Mouse (Mus musculus): ENCODE results near the gene Mpeg1. TPM values are rescaled to one million over a fixed set of nuclear protein-coding genes. Genes with fewer than 3 reads are reported as not detected.
A peak's percentile ranks its signal among the peaks of the same experiment; 100 is the strongest.

Mpeg1 gene
- polyA plus RNA-seq, 1 experiment: 0.06 TPM

- peaks cover 47% of the 10 kb centered on the region for H3K79me2 ChIP-seq (ENCODE audit: control insufficient read depth, insufficient read depth)
- TF ChIP-seq MYOG (IDR thresholded peaks at IDR 0.05; ENCODE audit: control insufficient read depth in 1 of 3, insufficient read depth in 1 of 3, insufficient read length in 2 of 3, low read depth in 2 of 3) (no peak), USF1 (IDR thresholded peaks at IDR 0.05; ENCODE audit: low read depth) (no peak), MYOD1 (IDR thresholded peaks at IDR 0.05; ENCODE audit: control insufficient read depth in 1 of 3, insufficient read length in 2 of 3, low read depth in 2 of 3) (no peak), MAX (IDR thresholded peaks at IDR 0.05; ENCODE audit: low read depth) (no peak), POLR2AphosphoS2 (IDR thresholded peaks at IDR 0.05; ENCODE audit: insufficient read length, low read depth) (no peak)
- no peaks in the 10 kb centered on the region for H3K27me3 ChIP-seq (ENCODE audit: control insufficient read depth, insufficient read depth, insufficient read length)
- peak overlapping the region; percentile 51 for H3K4me2 ChIP-seq (ENCODE audit: low read depth)
- no peak overlapping the region for H3ac ChIP-seq (ENCODE audit: control insufficient read depth, insufficient read length)
- peaks cover 22% of the 10 kb centered on the region for H3K36me3 ChIP-seq (ENCODE audit: control insufficient read depth, insufficient read depth)
- H3K4me3 ChIP-seq: no peak overlapping the region
These were observed 33.5 kb downstream of the Mpeg1 start for GRCm38 (mm10) chr19:12494187-12494458.

GRCm38 (mm10) chr19:12494972-12495535 lies 34.5 kb downstream of the Mpeg1 start:
- H3K36me3 ChIP-seq (ENCODE audit: control insufficient read depth, insufficient read depth): peaks cover 16% of the 10 kb centered on the region
- TF ChIP-seq USF1 (IDR thresholded peaks at IDR 0.05; ENCODE audit: low read depth) (no peak), CEBPB (IDR thresholded peaks at IDR 0.05; ENCODE audit: insufficient read depth, poor library complexity, severe bottlenecking) (no peak), E2F4 (IDR thresholded peaks at IDR 0.05; ENCODE audit: insufficient read depth) (no peak), SRF (IDR thresholded peaks at IDR 0.05; ENCODE audit: control insufficient read depth, insufficient read length, low read depth) (no peak), MAX (IDR thresholded peaks at IDR 0.05; ENCODE audit: low read depth) (no peak), REST (IDR thresholded peaks at IDR 0.05; ENCODE audit: insufficient read depth, insufficient read length) (no peak), TCF3 (IDR thresholded peaks at IDR 0.05; ENCODE audit: insufficient read length, low read depth) (no peak), POLR2A (IDR thresholded peaks at IDR 0.05; ENCODE audit: insufficient read length, low read depth) (no peak), MYOD1 (IDR thresholded peaks at IDR 0.05; ENCODE audit: control insufficient read depth in 1 of 3, insufficient read length in 2 of 3, low read depth in 2 of 3) (no peak), TCF12 (IDR thresholded peaks at IDR 0.05; ENCODE audit: insufficient read depth, poor library complexity, severe bottlenecking) (no peak), POLR2AphosphoS2 (IDR thresholded peaks at IDR 0.05; ENCODE audit: insufficient read length, low read depth) (no peak), MYOG (IDR thresholded peaks at IDR 0.05; ENCODE audit: control insufficient read depth in 1 of 3, insufficient read depth in 1 of 3, insufficient read length in 2 of 3, low read depth in 2 of 3) (no peak)

GRCm38 (mm10) chr19:12496241-12496640 lies 35.7 kb downstream of the Mpeg1 start:
- no peaks in the 10 kb centered on the region for H3K27me3 ChIP-seq (ENCODE audit: control insufficient read depth, insufficient read depth, insufficient read length)
- TF ChIP-seq POLR2A (IDR thresholded peaks at IDR 0.05; ENCODE audit: insufficient read length, low read depth): no peak
- TF ChIP-seq MYOD1 (IDR thresholded peaks at IDR 0.05; ENCODE audit: control insufficient read depth in 1 of 3, insufficient read length in 2 of 3, low read depth in 2 of 3): no peak
- no peak for TF ChIP-seq MAX (IDR thresholded peaks at IDR 0.05; ENCODE audit: low read depth)
- no peak overlapping the region for H3ac ChIP-seq (ENCODE audit: control insufficient read depth, insufficient read length)
- no peak overlapping the region for H3K4me3 ChIP-seq
- no peak overlapping the region for H3K4me2 ChIP-seq (ENCODE audit: low read depth)
- H3K36me3 ChIP-seq (ENCODE audit: control insufficient read depth, insufficient read depth): peaks cover 6% of the 10 kb centered on the region
- H3K79me2 ChIP-seq (ENCODE audit: control insufficient read depth, insufficient read depth): peaks cover 48% of the 10 kb centered on the region

More at GRCm38 (mm10) chr19:12494972-12495535, 34.5 kb downstream of the Mpeg1 start:
- Histone ChIP-seq H3K27me3 (ENCODE audit: control insufficient read depth, insufficient read depth, insufficient read length) (no peaks in the 10 kb centered on the region), H3K79me2 (ENCODE audit: control insufficient read depth, insufficient read depth) (peaks cover 48% of the 10 kb centered on the region), H3K4me3 (no peak overlapping the region), H3ac (ENCODE audit: control insufficient read depth, insufficient read length) (no peak overlapping the region), H3K4me2 (ENCODE audit: low read depth) (no peak overlapping the region)

GRCm38 (mm10) chr19:12497909-12498308 lies 37.3 kb downstream of the Mpeg1 start:
- H3K79me2 ChIP-seq (ENCODE audit: control insufficient read depth, insufficient read depth): peaks cover 44% of the 10 kb centered on the region
- TF ChIP-seq TCF12 (IDR thresholded peaks at IDR 0.05; ENCODE audit: insufficient read depth, poor library complexity, severe bottlenecking) (no peak), POLR2A (IDR thresholded peaks at IDR 0.05; ENCODE audit: insufficient read length, low read depth) (no peak), TCF3 (IDR thresholded peaks at IDR 0.05; ENCODE audit: insufficient read length, low read depth) (no peak), MYOD1 (IDR thresholded peaks at IDR 0.05; ENCODE audit: control insufficient read depth in 1 of 3, insufficient read length in 2 of 3, low read depth in 2 of 3) (no peak)
- no peak overlapping the region for H3ac ChIP-seq (ENCODE audit: control insufficient read depth, insufficient read length)
- H3K4me2 ChIP-seq (ENCODE audit: low read depth): peak overlapping the region; percentile 98
- H3K36me3 ChIP-seq (ENCODE audit: control insufficient read depth, insufficient read depth): peaks cover 4% of the 10 kb centered on the region
- no peaks in the 10 kb centered on the region for H3K27me3 ChIP-seq (ENCODE audit: control insufficient read depth, insufficient read depth, insufficient read length)
- H3K4me3 ChIP-seq: no peak overlapping the region

GRCm38 (mm10) chr19:12498321-12498720 lies 37.7 kb downstream of the Mpeg1 start:
- H3K4me3 ChIP-seq: no peak overlapping the region
- H3K36me3 ChIP-seq (ENCODE audit: control insufficient read depth, insufficient read depth): peaks cover 4% of the 10 kb centered on the region
- no peak overlapping the region for H3ac ChIP-seq (ENCODE audit: control insufficient read depth, insufficient read length)
- H3K27me3 ChIP-seq (ENCODE audit: control insufficient read depth, insufficient read depth, insufficient read length): no peaks in the 10 kb centered on the region
- TF ChIP-seq POLR2A (IDR thresholded peaks at IDR 0.05; ENCODE audit: insufficient read length, low read depth) (no peak), SRF (IDR thresholded peaks at IDR 0.05; ENCODE audit: control insufficient read depth, insufficient read length, low read depth) (no peak), USF1 (IDR thresholded peaks at IDR 0.05; ENCODE audit: low read depth) (no peak), MYOG (IDR thresholded peaks at IDR 0.05; ENCODE audit: control insufficient read depth in 1 of 3, insufficient read depth in 1 of 3, insufficient read length in 2 of 3, low read depth in 2 of 3) (no peak), MAX (IDR thresholded peaks at IDR 0.05; ENCODE audit: low read depth) (no peak), REST (IDR thresholded peaks at IDR 0.05; ENCODE audit: insufficient read depth, insufficient read length) (no peak), POLR2AphosphoS2 (IDR thresholded peaks at IDR 0.05; ENCODE audit: insufficient read length, low read depth) (no peak), E2F4 (IDR thresholded peaks at IDR 0.05; ENCODE audit: insufficient read depth) (no peak), MYOD1 (IDR thresholded peaks at IDR 0.05; ENCODE audit: control insufficient read depth in 1 of 3, insufficient read length in 2 of 3, low read depth in 2 of 3) (no peak), CEBPB (IDR thresholded peaks at IDR 0.05; ENCODE audit: insufficient read depth, poor library complexity, severe bottlenecking) (no peak), TCF12 (IDR thresholded peaks at IDR 0.05; ENCODE audit: insufficient read depth, poor library complexity, severe bottlenecking) (no peak)
- peak overlapping the region; percentile 98 for H3K4me2 ChIP-seq (ENCODE audit: low read depth)
- H3K79me2 ChIP-seq (ENCODE audit: control insufficient read depth, insufficient read depth): peaks cover 43% of the 10 kb centered on the region

All from myocyte (in vitro differentiated cells).